Comparison of ENCODE assay signal across 9 mouse cellular contexts in the genomic region with DNA sequence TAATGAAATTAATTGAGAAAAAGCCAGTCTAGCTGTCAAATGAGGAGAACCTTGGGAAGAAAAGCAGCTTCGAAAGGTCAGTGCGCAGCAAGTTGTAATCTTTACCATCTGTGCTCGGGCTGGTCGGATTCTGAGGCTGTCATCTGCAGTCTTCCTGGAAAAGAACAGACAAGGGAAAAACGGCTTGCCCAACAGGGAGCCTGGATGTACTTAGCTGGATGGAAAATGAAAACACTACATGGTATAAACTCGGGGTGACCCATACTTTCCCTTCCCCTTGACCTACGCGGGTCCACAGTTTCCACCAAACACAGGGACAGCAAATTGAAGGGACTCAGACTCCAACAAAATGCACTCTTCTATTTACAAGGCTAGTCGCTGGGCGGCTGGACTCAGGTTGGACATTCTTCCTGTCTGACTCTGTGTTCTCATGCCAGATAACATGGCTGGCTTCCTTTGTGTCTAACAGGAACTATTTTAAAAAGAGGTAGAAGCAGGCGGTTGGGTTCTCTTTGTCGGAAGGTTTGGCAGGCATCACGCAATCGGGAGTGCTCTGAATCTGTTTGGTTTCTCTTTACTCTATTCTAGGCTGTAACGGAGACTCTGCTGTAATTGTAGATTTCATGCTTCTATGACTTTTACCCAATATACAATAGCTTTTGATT.
DNase-seq lines count a peak whose midpoint lies in the region; ATAC-seq lines count a peak whose summit lies in the region.
"Had no signal": no experiment of that assay in that cellular context is flagged by ENCODE, and none has a peak within 500 bp of the region (broad histone marks: within the 10 kb centered on the region; RNA-seq: fewer than 3 reads in every experiment).

No protein-coding gene starts in this region.

- H3K27me3 ChIP-seq in heart, embryonic 15.5 days = no peaks in the 10 kb centered on the region
- no peaks in the 10 kb centered on the region for H3K27me3 ChIP-seq in heart, embryonic 12.5 days (replicated peaks)
- H3K27me3 ChIP-seq in forebrain, embryonic 14.5 days (replicated peaks; ENCODE audit: control insufficient read depth, insufficient read depth, low read length) = no peaks in the 10 kb centered on the region
- H3K27me3 ChIP-seq in midbrain, embryonic 13.5 days = no peaks in the 10 kb centered on the region

- 56% methylated on average over 15 of the region's 15 CpGs for WGBS in heart, embryonic 15.5 days
- WGBS in heart, embryonic 12.5 days = 71% methylated on average over 15 of the region's 15 CpGs
- WGBS in forebrain, embryonic 14.5 days = 75% methylated on average over 15 of the region's 15 CpGs
- WGBS in midbrain, embryonic 13.5 days = 89% methylated on average over 15 of the region's 15 CpGs

- DNase-seq in cerebellum, adult 18-20 months = peak; percentile 58 to 61
- DNase-seq in forebrain, embryonic 14.5 days (ENCODE audit: low spot score) = peak; percentile 28
- peak; percentile 4 to 23 for DNase-seq in layer of hippocampus, postnatal 25 days (ENCODE audit: extremely low spot score in 1 of 2, low spot score in 1 of 2)
- no peak for DNase-seq in urinary bladder, postnatal 10 days (ENCODE audit: low spot score)
- DNase-seq in lung, postnatal 10 days = no peak

- no peak overlapping the region for H3K9ac ChIP-seq in heart, embryonic 15.5 days
- no peak overlapping the region for H3K9ac ChIP-seq in heart, embryonic 12.5 days
- H3K9ac ChIP-seq in forebrain, embryonic 14.5 days (ENCODE audit: low read length) = no peak overlapping the region
- H3K9ac ChIP-seq in midbrain, embryonic 13.5 days (replicated peaks) = no peak overlapping the region

- peak overlapping the region; percentile 21; the same call in 1 of the 2 replicates for H3K4me2 ChIP-seq in heart, embryonic 15.5 days
- H3K4me2 ChIP-seq in heart, embryonic 12.5 days = no peak overlapping the region
- H3K4me2 ChIP-seq in forebrain, embryonic 14.5 days (ENCODE audit: low read length) = no peak overlapping the region
- H3K4me2 ChIP-seq in midbrain, embryonic 13.5 days (replicated peaks) = no peak overlapping the region

- H3K27ac ChIP-seq in heart, embryonic 15.5 days = no peak overlapping the region
- H3K27ac ChIP-seq in heart, embryonic 12.5 days (ENCODE audit: poor library complexity, severe bottlenecking) = no peak overlapping the region
- no peak overlapping the region for H3K27ac ChIP-seq in forebrain, embryonic 14.5 days (ENCODE audit: low read depth, low read length)
- no peak overlapping the region for H3K27ac ChIP-seq in midbrain, embryonic 13.5 days

- H3K4me3 ChIP-seq in heart, embryonic 15.5 days = no peak overlapping the region
- no peak overlapping the region for H3K4me3 ChIP-seq in heart, embryonic 12.5 days
- H3K4me3 ChIP-seq in forebrain, embryonic 14.5 days (ENCODE audit: low read depth, low read length) = no peak overlapping the region
- H3K4me3 ChIP-seq in midbrain, embryonic 13.5 days (replicated peaks) = no peak overlapping the region

- no peaks in the 10 kb centered on the region for H3K36me3 ChIP-seq in heart, embryonic 15.5 days
- no peaks in the 10 kb centered on the region for H3K36me3 ChIP-seq in heart, embryonic 12.5 days
- H3K36me3 ChIP-seq in forebrain, embryonic 14.5 days (ENCODE audit: control insufficient read depth, insufficient read depth, low read length) = no peaks in the 10 kb centered on the region
- no peaks in the 10 kb centered on the region for H3K36me3 ChIP-seq in midbrain, embryonic 13.5 days
- H3K36me3 ChIP-seq: G1E had no signal

- ATAC-seq in heart, embryonic 15.5 days (replicated peaks; ENCODE audit: insufficient number of reproducible peaks, insufficient read depth, low FRiP score, low read depth) = no peak
- ATAC-seq in heart, embryonic 12.5 days (ENCODE audit: insufficient number of reproducible peaks, low FRiP score) = no peak
- no peak for ATAC-seq in forebrain, embryonic 14.5 days
- no peak for ATAC-seq in midbrain, embryonic 13.5 days

- H3K9me3 ChIP-seq in heart, embryonic 15.5 days (replicated peaks) = no peaks in the 10 kb centered on the region
- no peaks in the 10 kb centered on the region for H3K9me3 ChIP-seq in heart, embryonic 12.5 days (replicated peaks)
- H3K9me3 ChIP-seq in forebrain, embryonic 14.5 days (replicated peaks; ENCODE audit: control insufficient read depth, low read length) = no peaks in the 10 kb centered on the region
- no peaks in the 10 kb centered on the region for H3K9me3 ChIP-seq in midbrain, embryonic 13.5 days

- H3K4me1 ChIP-seq in heart, embryonic 15.5 days (replicated peaks) = no peaks in the 10 kb centered on the region
- H3K4me1 ChIP-seq in heart, embryonic 12.5 days (replicated peaks) = no peaks in the 10 kb centered on the region
- H3K4me1 ChIP-seq in forebrain, embryonic 14.5 days (ENCODE audit: control insufficient read depth, insufficient read depth, low read length) = no peaks in the 10 kb centered on the region
- no peaks in the 10 kb centered on the region for H3K4me1 ChIP-seq in midbrain, embryonic 13.5 days (replicated peaks)

Comparison
In these comparisons a context has a peak if more than half of its experiments do, and no peak if none do; other contexts are left out.
1. DNase-seq: peak in cerebellum, adult 18-20 months (2 of 2), forebrain, embryonic 14.5 days (single experiment) and layer of hippocampus, postnatal 25 days (2 of 2); none in urinary bladder, postnatal 10 days (single experiment) and lung, postnatal 10 days (single experiment).